ENCODE assay signal across 8 mouse cellular contexts in genomic region chrX:104482572-104483443, GRCm38 (mm10). TPM values are rescaled to one million over a fixed set of nuclear protein-coding genes. Genes with fewer than 3 reads are reported as not detected.
DNase-seq lines count a peak whose midpoint lies in the region; ATAC-seq and TF ChIP-seq lines count a peak whose summit lies in the region.

TSS of gene Uprt (plus strand) at chrX:104482818.

- TF ChIP-seq POLR2A in lung, adult 2 months (IDR thresholded peaks at IDR 0.05; ENCODE audit: borderline replicate concordance, extremely low read depth, low read depth, low read length) = peak; percentile 37; the same call in 1 of the 2 replicates

- H3K27me3 ChIP-seq in forebrain, embryonic 15.5 days = no peaks in the 10 kb centered on the region

- H3K4me3 ChIP-seq in ES-E14 (ENCODE audit: insufficient read depth in 1 of 2, low read depth in 1 of 2, low read length in 2 of 2, poor library complexity in 1 of 2, severe bottlenecking in 1 of 2) = peak within 1 kb of the TSS; percentile 65 to 74
- peak within 1 kb of the TSS; percentile 64 for H3K4me3 ChIP-seq in forebrain, embryonic 15.5 days
- H3K4me3 ChIP-seq in layer of hippocampus, adult 2 months = peak within 1 kb of the TSS; percentile 75
- peak within 1 kb of the TSS; percentile 99 for H3K4me3 ChIP-seq in lung, adult 2 months (replicated peaks; ENCODE audit: extremely low read depth, low read depth, low read length)

- ATAC-seq in forebrain, embryonic 15.5 days (replicated peaks) = peak; percentile 100
- ATAC-seq in neutrophil, adult 5-6 weeks (ENCODE audit: extremely low read depth, insufficient number of reproducible peaks, low FRiP score, poor library complexity, severe bottlenecking) = peak; percentile 96

- peak within 1 kb of the TSS; percentile 73 for H3K9ac ChIP-seq in ES-E14 (ENCODE audit: insufficient read depth, low read depth, low read length, poor library complexity, severe bottlenecking)
- H3K9ac ChIP-seq in forebrain, embryonic 15.5 days (replicated peaks) = peak within 1 kb of the TSS; percentile 57

- no peaks in the 10 kb centered on the region for H3K9me3 ChIP-seq in ES-E14 (ENCODE audit: control insufficient read depth, insufficient read depth, low read depth, low read length)
- no peaks in the 10 kb centered on the region for H3K9me3 ChIP-seq in forebrain, embryonic 15.5 days

- intact Hi-C loops in heart, postnatal 25 days (cut with DNase I) = loop anchor here (5.0 to 10.0 kb wide), 2 partner anchors 71 to 168 kb away; partner anchors contain the start of gene Abcb7

- TF ChIP-seq CTCF in layer of hippocampus, adult 2 months (conservative IDR thresholded peaks at IDR 0.05) = no peak
- TF ChIP-seq CTCF in lung, adult 2 months (IDR thresholded peaks at IDR 0.05; ENCODE audit: insufficient read depth, low read length) = no peak

- peak; percentile 39 for DNase-seq in ES-E14 (ENCODE audit: low read depth, low spot score)
- peak; percentile 77 for DNase-seq in cerebellum, adult 11-12 months
- peak; percentile 64 for DNase-seq in heart, postnatal 25 days (ENCODE audit: low spot score)
- DNase-seq in layer of hippocampus, adult 2 months (ENCODE audit: low spot score in 2 of 2) = peak; percentile 70 to 80
- DNase-seq in lung, adult 2 months = peak; percentile 64
- DNase-seq in testis, postnatal 14 days (ENCODE audit: low spot score) = peak; percentile 83

- in situ Hi-C loops in ES-E14 (cut with MboI; ENCODE audit: low sequenced_read_pairs in 2 of 2, unreplicated experiment in 2 of 2) = no loop called here

- no peaks in the 10 kb centered on the region for H3K36me3 ChIP-seq in ES-E14 (ENCODE audit: control insufficient read depth, insufficient read depth, low read length, poor library complexity, severe bottlenecking)
- H3K36me3 ChIP-seq in forebrain, embryonic 15.5 days = no peaks in the 10 kb centered on the region

- H3K27ac ChIP-seq in ES-E14 (ENCODE audit: insufficient read depth, low read depth, low read length, poor library complexity, severe bottlenecking) = no peak within 1 kb of the TSS
- peak within 1 kb of the TSS; percentile 74 for H3K27ac ChIP-seq in forebrain, embryonic 15.5 days (replicated peaks)
- H3K27ac ChIP-seq in layer of hippocampus, adult 2 months = peak within 1 kb of the TSS; percentile 87

- 34% methylated on average over 34 of the region's 34 CpGs for WGBS in forebrain, embryonic 15.5 days
- 28% methylated on average over 34 of the region's 34 CpGs for WGBS in lung, adult 2 months

- H3K4me1 ChIP-seq in ES-E14 (ENCODE audit: control insufficient read depth in 2 of 2, insufficient read depth in 2 of 2, low read length in 2 of 2, poor library complexity in 1 of 2) = peaks cover 0 to 2% of the 10 kb centered on the region in 2 experiments; a peak in 1 of 4 replicates
- peaks cover 4% of the 10 kb centered on the region; the same call in 1 of the 2 replicates for H3K4me1 ChIP-seq in forebrain, embryonic 15.5 days
- H3K4me1 ChIP-seq in lung, adult 2 months (ENCODE audit: control insufficient read depth, insufficient read depth, low read length) = no peaks in the 10 kb centered on the region; the same call in 1 of the 2 replicates

- peak within 1 kb of the TSS; percentile 46 for H3K4me2 ChIP-seq in forebrain, embryonic 15.5 days (replicated peaks)

TF ChIP-seq in ES-E14, 5 proteins besides CTCF, POLR2A, EP300 and RAD21:
- no peak for TF ChIP-seq MAFK (IDR thresholded peaks at IDR 0.05; ENCODE audit: insufficient read depth, low read depth, low read length)
- no peak for TF ChIP-seq HCFC1 (IDR thresholded peaks at IDR 0.05; ENCODE audit: borderline replicate concordance, insufficient read depth, low read length)
- no peak for TF ChIP-seq ZC3H11A (IDR thresholded peaks at IDR 0.05; ENCODE audit: borderline replicate concordance, low read depth, low read length)
- no peak for TF ChIP-seq ZNF384 (IDR thresholded peaks at IDR 0.05; ENCODE audit: low read depth, low read length)
- no peak for TF ChIP-seq CHD2 (IDR thresholded peaks at IDR 0.05; ENCODE audit: low read depth, low read length)

RNA-seq across cellular contexts. Expression of gene Uprt, which starts in this region (rescaled TPM):
- total RNA-seq in ES-E14 (2012; rRNA removed) = 6.9 and 7.4 TPM in 2 replicates
- polyA plus RNA-seq in forebrain, embryonic 15.5 days (2015; fragmentation: Nextera tagmentation; extraction: Ambion mirVana) = 1.1 and 1.5 TPM in 2 replicates
- 1 to 10 TPM; 8.4 to 8.9 TPM for total RNA-seq in heart, postnatal 25 days (2021)
- total RNA-seq in layer of hippocampus, adult 2 months (2021) = 10 to 100 TPM; 15.4 to 15.7 TPM
- polyA plus RNA-seq in lung, adult 2 months (2012; rRNA removed) = 3.8 and 4.7 TPM in 2 replicates
- total RNA-seq in neutrophil, adult 5-6 weeks (2017) = 11.2 and 12.0 TPM in 2 replicates
